Mouse (Mus musculus): ENCODE data around the gene Gpc1. TPM values are rescaled to one million over a fixed set of nuclear protein-coding genes. Genes with fewer than 3 reads are reported as not detected.
A peak's percentile ranks its signal among the peaks of the same experiment; 100 is the strongest.

The Gpc1 gene
- polyA plus RNA-seq, 1 experiment from 2014 or later, result 37.7 TPM

GRCm38 (mm10) chr1:92809621-92810020, 21.8 kb upstream of the Gpc1 start:
- Histone ChIP-seq H3K9ac (replicated peaks; ENCODE audit: low read length) (no peak overlapping the region), H3K4me1 (ENCODE audit: control insufficient read depth, insufficient read depth, low read length) (no peaks in the 10 kb centered on the region; the same call in 1 of the 2 replicates), H3K4me3 (ENCODE audit: low read depth, low read length) (no peak overlapping the region), H3K27me3 (ENCODE audit: control insufficient read depth, insufficient read depth, low read length) (no peaks in the 10 kb centered on the region), H3K9me3 (replicated peaks; ENCODE audit: control insufficient read depth, low read length) (no peaks in the 10 kb centered on the region), H3K4me2 (ENCODE audit: low read depth, low read length) (no peak overlapping the region), H3K36me3 (replicated peaks; ENCODE audit: control insufficient read depth, insufficient read depth, low read depth, low read length) (no peaks in the 10 kb centered on the region), H3K27ac (replicated peaks; ENCODE audit: low read depth, low read length) (no peak overlapping the region)
- DNase-seq (ENCODE audit: low spot score), result no peak
- 78% methylated on average over 4 of the region's 4 CpGs for WGBS
- no peak for ATAC-seq (replicated peaks; ENCODE audit: insufficient number of reproducible peaks, low FRiP score, low TSS enrichment, low read depth)

DNA sequence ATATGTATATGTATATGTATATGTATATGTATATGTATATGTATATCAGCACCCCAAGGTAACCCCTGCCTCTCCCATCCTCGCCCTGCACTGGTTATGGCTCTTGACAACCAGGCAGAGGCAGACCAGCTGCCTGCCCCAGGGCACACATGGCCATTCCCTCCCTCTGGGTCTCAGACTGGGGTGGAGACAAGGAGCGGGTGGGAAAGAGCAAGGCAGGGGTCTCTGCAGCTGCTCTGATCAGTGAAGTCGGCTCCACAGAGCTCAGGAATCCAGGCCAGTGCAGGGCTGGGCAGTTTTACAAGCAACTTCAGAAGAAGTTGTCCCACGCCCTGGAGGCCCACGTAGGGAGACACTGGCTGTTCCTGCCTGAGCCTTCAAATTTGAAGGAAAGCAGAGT, 17.1 kb upstream of the Gpc1 start:
- DNase-seq (ENCODE audit: low spot score), result no peak
- no peaks in the 10 kb centered on the region; the same call in 1 of the 2 replicates for H3K4me1 ChIP-seq (ENCODE audit: control insufficient read depth, insufficient read depth, low read length)
- 58% methylated on average over 5 of the region's 5 CpGs for WGBS
- no peaks in the 10 kb centered on the region for H3K36me3 ChIP-seq (replicated peaks; ENCODE audit: control insufficient read depth, insufficient read depth, low read depth, low read length)
- H3K27ac ChIP-seq (replicated peaks; ENCODE audit: low read depth, low read length), result no peak overlapping the region
- no peak overlapping the region for H3K9ac ChIP-seq (replicated peaks; ENCODE audit: low read length)
- ATAC-seq (replicated peaks; ENCODE audit: insufficient number of reproducible peaks, low FRiP score, low TSS enrichment, low read depth), result no peak
- H3K27me3 ChIP-seq (ENCODE audit: control insufficient read depth, insufficient read depth, low read length), result no peaks in the 10 kb centered on the region
- no peak overlapping the region for H3K4me3 ChIP-seq (ENCODE audit: low read depth, low read length)
- no peak overlapping the region for H3K4me2 ChIP-seq (ENCODE audit: low read depth, low read length)
- H3K9me3 ChIP-seq (replicated peaks; ENCODE audit: control insufficient read depth, low read length), result no peaks in the 10 kb centered on the region

DNA sequence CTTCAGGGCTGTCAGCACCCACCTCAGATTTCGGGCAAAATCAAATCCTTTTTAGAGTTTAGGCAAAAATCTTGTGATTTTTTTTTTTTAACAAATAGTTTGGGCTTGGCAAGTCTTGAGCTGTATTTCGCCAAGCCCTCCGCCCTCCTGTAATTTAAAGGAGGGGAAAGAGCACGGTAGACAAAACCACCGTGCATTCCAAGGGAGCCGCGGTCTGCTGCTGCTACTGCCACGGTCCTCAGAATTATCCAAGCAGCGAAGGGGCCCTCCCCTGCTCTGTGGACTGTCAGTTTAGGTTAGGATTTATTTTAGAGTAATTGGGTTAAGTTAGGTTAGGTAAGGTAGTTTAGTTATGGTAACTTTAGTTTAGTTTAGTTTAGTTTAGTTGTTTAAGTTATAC, 16.3 kb upstream of the Gpc1 start:
- no peak overlapping the region for H3K4me3 ChIP-seq (ENCODE audit: low read depth, low read length)
- no peaks in the 10 kb centered on the region; the same call in 1 of the 2 replicates for H3K4me1 ChIP-seq (ENCODE audit: control insufficient read depth, insufficient read depth, low read length)
- H3K9ac ChIP-seq (replicated peaks; ENCODE audit: low read length), result no peak overlapping the region
- WGBS, result 56% methylated on average over 9 of the region's 9 CpGs
- ATAC-seq (replicated peaks; ENCODE audit: insufficient number of reproducible peaks, low FRiP score, low TSS enrichment, low read depth) (no peak; the same call in 1 of the 2 replicates), DNase-seq (ENCODE audit: low spot score) (no peak)
- no peaks in the 10 kb centered on the region for H3K9me3 ChIP-seq (replicated peaks; ENCODE audit: control insufficient read depth, low read length)
- H3K27me3 ChIP-seq (ENCODE audit: control insufficient read depth, insufficient read depth, low read length), result no peaks in the 10 kb centered on the region
- H3K36me3 ChIP-seq (replicated peaks; ENCODE audit: control insufficient read depth, insufficient read depth, low read depth, low read length), result no peaks in the 10 kb centered on the region
- no peak overlapping the region for H3K4me2 ChIP-seq (ENCODE audit: low read depth, low read length)
- no peak overlapping the region for H3K27ac ChIP-seq (replicated peaks; ENCODE audit: low read depth, low read length)

DNA sequence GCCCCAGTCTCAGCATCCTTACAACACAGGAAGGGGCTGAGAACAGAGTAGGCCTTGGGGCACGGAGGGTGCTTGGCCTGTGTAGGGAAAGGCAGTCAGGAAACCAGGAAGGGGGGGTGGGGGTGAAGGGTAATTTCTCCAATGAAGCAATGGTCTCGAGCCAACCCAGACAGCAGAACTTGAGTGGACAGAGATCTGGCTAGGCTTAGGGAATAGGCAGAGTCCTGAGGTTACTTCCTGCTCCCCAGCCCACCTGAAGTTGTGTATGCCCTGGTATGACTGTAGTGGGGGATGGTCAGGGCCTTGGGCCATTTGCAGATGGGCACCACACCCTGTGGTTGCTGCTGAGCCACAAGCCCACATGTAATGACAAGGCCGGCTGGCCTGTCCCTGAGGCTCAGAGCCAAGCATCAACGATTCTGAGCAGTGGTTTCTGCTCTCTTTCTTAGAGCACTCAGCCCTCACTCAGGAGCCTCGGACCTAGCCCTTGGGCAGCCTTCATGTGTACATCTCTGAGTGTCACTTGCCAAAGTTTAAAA, 15.6 kb upstream of the Gpc1 start:
- H3K4me3 ChIP-seq (ENCODE audit: low read depth, low read length), result no peak overlapping the region
- no peak overlapping the region for H3K27ac ChIP-seq (replicated peaks; ENCODE audit: low read depth, low read length)
- 63% methylated on average over 5 of the region's 5 CpGs for WGBS
- no peaks in the 10 kb centered on the region for H3K9me3 ChIP-seq (replicated peaks; ENCODE audit: control insufficient read depth, low read length)
- H3K4me2 ChIP-seq (ENCODE audit: low read depth, low read length), result no peak overlapping the region
- no peak overlapping the region for H3K9ac ChIP-seq (replicated peaks; ENCODE audit: low read length)
- no peaks in the 10 kb centered on the region for H3K27me3 ChIP-seq (ENCODE audit: control insufficient read depth, insufficient read depth, low read length)
- DNase-seq (ENCODE audit: low spot score) (no peak), ATAC-seq (replicated peaks; ENCODE audit: insufficient number of reproducible peaks, low FRiP score, low TSS enrichment, low read depth) (no peak)
- H3K4me1 ChIP-seq (ENCODE audit: control insufficient read depth, insufficient read depth, low read length), result no peaks in the 10 kb centered on the region; the same call in 1 of the 2 replicates
- no peaks in the 10 kb centered on the region for H3K36me3 ChIP-seq (replicated peaks; ENCODE audit: control insufficient read depth, insufficient read depth, low read depth, low read length)

DNA sequence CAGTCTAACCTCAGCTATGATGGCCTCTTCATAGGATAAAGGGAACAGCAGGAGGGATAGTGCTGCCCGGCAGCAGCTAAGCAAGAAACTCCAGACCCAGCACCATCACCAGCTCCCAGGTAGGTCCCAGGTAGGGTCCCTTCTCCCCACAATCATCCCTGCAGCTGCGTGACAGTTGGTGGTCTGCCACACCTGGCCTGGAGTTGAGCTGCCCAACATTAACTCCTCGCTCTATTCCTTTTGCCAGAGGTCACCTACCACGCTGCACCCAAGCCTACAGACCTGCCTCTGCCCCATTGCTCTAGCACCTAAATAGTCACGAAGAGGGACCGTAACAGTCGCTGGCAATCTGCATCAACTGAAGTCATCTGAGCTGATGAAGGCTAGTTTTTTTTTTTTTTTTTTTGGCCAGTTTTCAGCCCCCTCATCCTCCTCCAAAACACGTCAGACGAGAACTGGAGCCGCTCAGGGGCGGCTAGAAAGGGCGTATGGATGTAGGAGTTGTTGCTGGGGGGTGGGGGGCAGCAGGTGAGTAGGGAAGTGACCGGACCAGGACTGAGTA, 738 bp upstream of the Gpc1 start:
- WGBS, result 5% methylated on average over 13 of the region's 13 CpGs
- H3K4me2 ChIP-seq (ENCODE audit: low read depth, low read length), result peak overlapping the region; percentile 77
- H3K27me3 ChIP-seq (ENCODE audit: control insufficient read depth, insufficient read depth, low read length), result no peaks in the 10 kb centered on the region
- peak overlapping the region; percentile 94 for H3K9ac ChIP-seq (replicated peaks; ENCODE audit: low read length)
- H3K4me3 ChIP-seq (ENCODE audit: low read depth, low read length), result peak overlapping the region; percentile 92
- H3K9me3 ChIP-seq (replicated peaks; ENCODE audit: control insufficient read depth, low read length), result no peaks in the 10 kb centered on the region
- no peak for DNase-seq (ENCODE audit: low spot score)
- H3K27ac ChIP-seq (replicated peaks; ENCODE audit: low read depth, low read length), result peak overlapping the region; percentile 81
- peaks cover 5% of the 10 kb centered on the region for H3K4me1 ChIP-seq (ENCODE audit: control insufficient read depth, insufficient read depth, low read length)
- H3K36me3 ChIP-seq (replicated peaks; ENCODE audit: control insufficient read depth, insufficient read depth, low read depth, low read length), result no peaks in the 10 kb centered on the region
- no peak for ATAC-seq (replicated peaks; ENCODE audit: insufficient number of reproducible peaks, low FRiP score, low TSS enrichment, low read depth)

- peak; percentile 24 for ATAC-seq (replicated peaks; ENCODE audit: insufficient number of reproducible peaks, low FRiP score, low TSS enrichment, low read depth)
- H3K4me1 ChIP-seq (ENCODE audit: control insufficient read depth, insufficient read depth, low read length), result peaks cover 5% of the 10 kb centered on the region
Observed at GRCm38 (mm10) chr1:92832011-92833010, 866 bp downstream of the Gpc1 start.

DNA sequence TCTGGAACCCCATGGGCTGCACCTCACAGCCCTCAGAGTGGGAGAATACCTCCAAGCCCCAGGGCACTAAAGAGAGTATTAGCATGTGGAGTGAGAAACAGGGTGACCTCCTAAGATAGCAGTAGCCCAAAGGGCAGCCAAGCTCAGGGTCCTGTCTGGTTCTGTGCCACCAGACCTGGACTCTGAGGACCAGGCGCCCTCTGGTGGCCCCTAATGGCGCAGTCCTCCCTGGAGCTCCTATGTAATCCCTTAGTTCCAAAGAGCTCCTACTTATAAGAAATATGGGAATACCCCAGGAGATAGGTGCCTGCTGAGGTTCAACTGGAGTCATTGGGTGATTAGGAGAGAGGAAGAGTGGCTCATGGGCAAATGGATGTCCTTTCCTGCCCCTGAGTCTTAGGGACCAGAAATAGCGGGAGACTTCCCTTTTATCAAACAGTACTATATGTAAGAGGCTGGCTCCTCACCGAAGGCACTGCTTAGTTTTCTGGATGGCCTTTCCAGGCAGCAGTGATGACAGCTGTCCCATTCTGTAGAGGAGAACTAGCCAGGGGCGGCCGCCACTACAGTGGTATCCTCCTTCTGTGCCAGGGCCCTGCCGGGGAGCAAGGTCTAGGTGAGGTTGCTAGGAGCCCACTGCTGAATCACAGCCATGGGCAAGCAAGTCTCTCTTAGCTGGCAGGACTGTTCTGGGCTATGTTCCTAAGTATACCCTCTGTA, 2.7 kb downstream of the Gpc1 start:
- Histone ChIP-seq H3K4me1 (ENCODE audit: control insufficient read depth, insufficient read depth, low read length) (peaks cover 5% of the 10 kb centered on the region), H3K4me2 (ENCODE audit: low read depth, low read length) (no peak overlapping the region; the same call in 1 of the 2 replicates), H3K27ac (replicated peaks; ENCODE audit: low read depth, low read length) (no peak overlapping the region), H3K36me3 (replicated peaks; ENCODE audit: control insufficient read depth, insufficient read depth, low read depth, low read length) (no peaks in the 10 kb centered on the region), H3K9me3 (replicated peaks; ENCODE audit: control insufficient read depth, low read length) (no peaks in the 10 kb centered on the region), H3K27me3 (ENCODE audit: control insufficient read depth, insufficient read depth, low read length) (no peaks in the 10 kb centered on the region), H3K9ac (replicated peaks; ENCODE audit: low read length) (no peak overlapping the region), H3K4me3 (ENCODE audit: low read depth, low read length) (no peak overlapping the region)
- 69% methylated on average over 7 of the region's 7 CpGs for WGBS
- DNase-seq (ENCODE audit: low spot score) (peak; percentile 92), ATAC-seq (replicated peaks; ENCODE audit: insufficient number of reproducible peaks, low FRiP score, low TSS enrichment, low read depth) (peak; percentile 7; the same call in 1 of the 2 replicates)

More at GRCm38 (mm10) chr1:92832011-92833010, 866 bp downstream of the Gpc1 start:
- Histone ChIP-seq H3K9me3 (replicated peaks; ENCODE audit: control insufficient read depth, low read length) (no peaks in the 10 kb centered on the region), H3K4me2 (ENCODE audit: low read depth, low read length) (peak overlapping the region; percentile 77), H3K4me3 (ENCODE audit: low read depth, low read length) (peak overlapping the region; percentile 92), H3K9ac (replicated peaks; ENCODE audit: low read length) (peak overlapping the region; percentile 94), H3K36me3 (replicated peaks; ENCODE audit: control insufficient read depth, insufficient read depth, low read depth, low read length) (no peaks in the 10 kb centered on the region), H3K27ac (replicated peaks; ENCODE audit: low read depth, low read length) (peak overlapping the region; percentile 81), H3K27me3 (ENCODE audit: control insufficient read depth, insufficient read depth, low read length) (no peaks in the 10 kb centered on the region)
- WGBS, result under 1% methylated on average over 62 of the region's 62 CpGs
- DNase-seq (ENCODE audit: low spot score), result peak; percentile 87

Measured in embryonic facial prominence, embryonic 11.5 days (tissue).